Mouse (Mus musculus): ENCODE data around the gene Mfsd2a. TPM values are rescaled to one million over a fixed set of nuclear protein-coding genes. Genes with fewer than 3 reads are reported as not detected.

Gene Mfsd2a
- polyA plus RNA-seq, 1 experiment from 2014 or later, result 7.1 TPM

- Histone ChIP-seq H3K27me3 (ENCODE audit: control insufficient read depth, insufficient read depth, low read length) (no peaks in the 10 kb centered on the region), H3K4me3 (ENCODE audit: low read depth, low read length) (no peak overlapping the region), H3K4me1 (replicated peaks; ENCODE audit: control insufficient read depth, insufficient read depth) (no peaks in the 10 kb centered on the region), H3K36me3 (ENCODE audit: control insufficient read depth, insufficient read depth, low read length) (no peaks in the 10 kb centered on the region), H3K4me2 (replicated peaks; ENCODE audit: low read depth) (no peak overlapping the region), H3K9ac (ENCODE audit: low read length) (no peak overlapping the region), H3K27ac (replicated peaks) (no peak overlapping the region), H3K9me3 (ENCODE audit: control insufficient read depth, low read length) (peaks cover 3% of the 10 kb centered on the region; the same call in 1 of the 2 replicates)
- 44% methylated on average over 7 of the region's 7 CpGs for WGBS
- no peak for TF ChIP-seq EP300 (optimal IDR thresholded peaks at IDR 0.05)
- no peak for TF ChIP-seq CTCF (IDR thresholded peaks at IDR 0.05; ENCODE audit: low read depth)
- DNase-seq (ENCODE audit: low spot score) (no peak), ATAC-seq (ENCODE audit: low FRiP score, low TSS enrichment) (no peak)
Observed at GRCm38 (mm10) chr4:122914186-122914585, 46.8 kb downstream of the Mfsd2a start.

- peaks cover 3% of the 10 kb centered on the region; the same call in 1 of the 2 replicates for H3K9me3 ChIP-seq (ENCODE audit: control insufficient read depth, low read length)
- H3K4me1 ChIP-seq (replicated peaks; ENCODE audit: control insufficient read depth, insufficient read depth), result no peaks in the 10 kb centered on the region
- ATAC-seq (ENCODE audit: low FRiP score, low TSS enrichment) (no peak), DNase-seq (ENCODE audit: low spot score) (no peak)
- no peaks in the 10 kb centered on the region for H3K36me3 ChIP-seq (ENCODE audit: control insufficient read depth, insufficient read depth, low read length)
- 70% methylated on average over 5 of the region's 5 CpGs for WGBS
- H3K4me3 ChIP-seq (ENCODE audit: low read depth, low read length), result no peak overlapping the region
- H3K4me2 ChIP-seq (replicated peaks; ENCODE audit: low read depth), result no peak overlapping the region
- H3K27ac ChIP-seq (replicated peaks), result no peak overlapping the region
- TF ChIP-seq EP300 (optimal IDR thresholded peaks at IDR 0.05) (no peak), CTCF (IDR thresholded peaks at IDR 0.05; ENCODE audit: low read depth) (peak; percentile 62)
- no peak overlapping the region for H3K9ac ChIP-seq (ENCODE audit: low read length)
- no peaks in the 10 kb centered on the region for H3K27me3 ChIP-seq (ENCODE audit: control insufficient read depth, insufficient read depth, low read length)
Observed at GRCm38 (mm10) chr4:122912613-122913012, 48.4 kb downstream of the Mfsd2a start.

- H3K27me3 ChIP-seq (ENCODE audit: control insufficient read depth, insufficient read depth, low read length), result no peaks in the 10 kb centered on the region
- H3K27ac ChIP-seq (replicated peaks), result no peak overlapping the region
- DNase-seq (ENCODE audit: low spot score), result no peak
- no peak overlapping the region for H3K4me3 ChIP-seq (ENCODE audit: low read depth, low read length)
- peaks cover 3% of the 10 kb centered on the region; the same call in 1 of the 2 replicates for H3K9me3 ChIP-seq (ENCODE audit: control insufficient read depth, low read length)
- no peak overlapping the region for H3K9ac ChIP-seq (ENCODE audit: low read length)
- H3K36me3 ChIP-seq (ENCODE audit: control insufficient read depth, insufficient read depth, low read length), result no peaks in the 10 kb centered on the region
- 35% methylated on average over 6 of the region's 6 CpGs for WGBS
- TF ChIP-seq EP300 (optimal IDR thresholded peaks at IDR 0.05) (no peak), CTCF (IDR thresholded peaks at IDR 0.05; ENCODE audit: low read depth) (peak; percentile 76)
- no peaks in the 10 kb centered on the region for H3K4me1 ChIP-seq (replicated peaks; ENCODE audit: control insufficient read depth, insufficient read depth)
- no peak for ATAC-seq (ENCODE audit: low FRiP score, low TSS enrichment)
- no peak overlapping the region for H3K4me2 ChIP-seq (replicated peaks; ENCODE audit: low read depth)
Observed at GRCm38 (mm10) chr4:122910577-122910976, 50.4 kb downstream of the Mfsd2a start.

GRCm38 (mm10) chr4:122909572-122910189, 51.3 kb downstream of the Mfsd2a start:
- H3K36me3 ChIP-seq (ENCODE audit: control insufficient read depth, insufficient read depth, low read length), result no peaks in the 10 kb centered on the region
- H3K4me2 ChIP-seq (replicated peaks; ENCODE audit: low read depth), result no peak overlapping the region
- H3K4me1 ChIP-seq (replicated peaks; ENCODE audit: control insufficient read depth, insufficient read depth), result no peaks in the 10 kb centered on the region
- TF ChIP-seq CTCF (IDR thresholded peaks at IDR 0.05; ENCODE audit: low read depth) (no peak), EP300 (optimal IDR thresholded peaks at IDR 0.05) (no peak)
- H3K4me3 ChIP-seq (ENCODE audit: low read depth, low read length), result no peak overlapping the region
- H3K27me3 ChIP-seq (ENCODE audit: control insufficient read depth, insufficient read depth, low read length), result no peaks in the 10 kb centered on the region
- DNase-seq (ENCODE audit: low spot score) (no peak), ATAC-seq (ENCODE audit: low FRiP score, low TSS enrichment) (no peak)
- peaks cover 3% of the 10 kb centered on the region; the same call in 1 of the 2 replicates for H3K9me3 ChIP-seq (ENCODE audit: control insufficient read depth, low read length)
- WGBS, result 53% methylated on average over 12 of the region's 12 CpGs
- H3K9ac ChIP-seq (ENCODE audit: low read length), result no peak overlapping the region
- no peak overlapping the region for H3K27ac ChIP-seq (replicated peaks)

- Histone ChIP-seq H3K36me3 (ENCODE audit: control insufficient read depth, insufficient read depth, low read length) (no peaks in the 10 kb centered on the region), H3K27me3 (ENCODE audit: control insufficient read depth, insufficient read depth, low read length) (no peaks in the 10 kb centered on the region), H3K9me3 (ENCODE audit: control insufficient read depth, low read length) (no peaks in the 10 kb centered on the region), H3K27ac (replicated peaks) (no peak overlapping the region), H3K4me2 (replicated peaks; ENCODE audit: low read depth) (no peak overlapping the region), H3K9ac (ENCODE audit: low read length) (no peak overlapping the region), H3K4me1 (replicated peaks; ENCODE audit: control insufficient read depth, insufficient read depth) (no peaks in the 10 kb centered on the region), H3K4me3 (ENCODE audit: low read depth, low read length) (no peak overlapping the region)
- WGBS, result 73% methylated on average over 10 of the region's 10 CpGs
- TF ChIP-seq CTCF (IDR thresholded peaks at IDR 0.05; ENCODE audit: low read depth) (no peak), EP300 (optimal IDR thresholded peaks at IDR 0.05) (no peak)
- no peak for DNase-seq (ENCODE audit: low spot score)
- ATAC-seq (ENCODE audit: low FRiP score, low TSS enrichment), result no peak
Observed at GRCm38 (mm10) chr4:122905359-122905758, 55.6 kb downstream of the Mfsd2a start.

- no peak for ATAC-seq (ENCODE audit: low FRiP score, low TSS enrichment)
Observed at GRCm38 (mm10) chr4:122903709-122904108, 57.3 kb downstream of the Mfsd2a start.

More at GRCm38 (mm10) chr4:122903709-122904108, 57.3 kb downstream of the Mfsd2a start:
- WGBS, result 80% methylated on average over 3 of the region's 3 CpGs
- TF ChIP-seq CTCF (IDR thresholded peaks at IDR 0.05; ENCODE audit: low read depth) (no peak), EP300 (optimal IDR thresholded peaks at IDR 0.05) (no peak)
- Histone ChIP-seq H3K9ac (ENCODE audit: low read length) (no peak overlapping the region), H3K9me3 (ENCODE audit: control insufficient read depth, low read length) (no peaks in the 10 kb centered on the region), H3K27ac (replicated peaks) (no peak overlapping the region), H3K4me1 (replicated peaks; ENCODE audit: control insufficient read depth, insufficient read depth) (no peaks in the 10 kb centered on the region), H3K36me3 (ENCODE audit: control insufficient read depth, insufficient read depth, low read length) (no peaks in the 10 kb centered on the region), H3K4me3 (ENCODE audit: low read depth, low read length) (no peak overlapping the region), H3K27me3 (ENCODE audit: control insufficient read depth, insufficient read depth, low read length) (no peaks in the 10 kb centered on the region), H3K4me2 (replicated peaks; ENCODE audit: low read depth) (no peak overlapping the region)
- no peak for DNase-seq (ENCODE audit: low spot score)
